Mouse (Mus musculus) embryo, embryonic 11.5 days (tissue): ENCODE measurements around the gene Mbnl2.

ENCODE experiments used
- DNase-seq: peaks from one replicate; pipeline ENCODE4 v3.0.0-alpha.2; 2012; ENCODE audit warnings: low read depth, low spot score

The Mbnl2 gene

DNA sequence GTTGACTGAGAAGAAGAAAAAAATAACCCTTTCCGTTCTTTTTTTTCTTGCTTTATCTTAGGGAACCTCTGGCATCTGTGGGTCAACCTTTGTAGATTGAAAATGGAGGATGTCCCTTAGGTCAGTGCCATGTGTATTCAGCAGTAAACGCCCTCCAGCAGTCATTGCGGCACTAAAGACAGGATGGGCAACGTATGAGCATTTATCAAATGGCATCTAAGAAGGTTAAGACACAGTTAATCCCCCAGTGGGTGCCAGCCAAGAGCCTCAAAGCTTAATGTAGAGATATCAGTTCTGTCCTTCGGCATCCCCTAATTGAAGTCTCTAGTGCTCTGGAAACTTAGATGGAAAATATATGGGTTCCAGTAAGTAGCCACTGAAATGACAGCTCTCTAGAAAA lies 723 bp upstream of the Mbnl2 start:
- no peak for DNase-seq

- no peak for DNase-seq
Observed at GRCm38 (mm10) chr14:120276343-120277080, 1.0 kb downstream of the Mbnl2 start.

DNA sequence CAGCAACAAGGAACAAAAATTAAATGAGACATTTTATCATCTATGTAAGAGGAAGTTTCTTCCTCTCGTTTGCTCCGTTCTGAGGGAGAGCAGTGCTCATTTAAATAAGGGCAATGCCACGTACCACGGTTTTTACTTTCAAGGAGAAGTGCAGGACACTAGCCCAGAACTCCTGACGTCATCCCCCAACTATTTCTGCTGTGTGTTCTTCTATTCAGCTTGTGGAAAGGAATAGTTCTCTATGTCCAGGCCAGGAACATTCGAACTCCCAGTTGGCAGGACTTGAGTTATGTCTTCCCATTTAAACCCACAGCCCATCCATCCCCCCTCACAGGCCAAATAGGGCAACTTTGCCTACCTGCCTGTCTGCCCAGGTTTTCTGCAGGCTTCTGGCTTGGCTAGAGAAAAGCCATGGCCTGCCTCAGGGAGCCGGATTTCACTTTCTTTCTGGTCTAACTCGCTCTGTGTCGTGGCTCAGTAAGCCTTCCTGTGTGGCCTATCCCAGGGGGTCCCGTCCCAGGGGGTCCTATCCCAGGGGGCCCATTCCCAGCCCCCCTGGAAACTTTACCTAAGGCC lies 1.7 kb downstream of the Mbnl2 start:
- peak; percentile 56 for DNase-seq

DNA sequence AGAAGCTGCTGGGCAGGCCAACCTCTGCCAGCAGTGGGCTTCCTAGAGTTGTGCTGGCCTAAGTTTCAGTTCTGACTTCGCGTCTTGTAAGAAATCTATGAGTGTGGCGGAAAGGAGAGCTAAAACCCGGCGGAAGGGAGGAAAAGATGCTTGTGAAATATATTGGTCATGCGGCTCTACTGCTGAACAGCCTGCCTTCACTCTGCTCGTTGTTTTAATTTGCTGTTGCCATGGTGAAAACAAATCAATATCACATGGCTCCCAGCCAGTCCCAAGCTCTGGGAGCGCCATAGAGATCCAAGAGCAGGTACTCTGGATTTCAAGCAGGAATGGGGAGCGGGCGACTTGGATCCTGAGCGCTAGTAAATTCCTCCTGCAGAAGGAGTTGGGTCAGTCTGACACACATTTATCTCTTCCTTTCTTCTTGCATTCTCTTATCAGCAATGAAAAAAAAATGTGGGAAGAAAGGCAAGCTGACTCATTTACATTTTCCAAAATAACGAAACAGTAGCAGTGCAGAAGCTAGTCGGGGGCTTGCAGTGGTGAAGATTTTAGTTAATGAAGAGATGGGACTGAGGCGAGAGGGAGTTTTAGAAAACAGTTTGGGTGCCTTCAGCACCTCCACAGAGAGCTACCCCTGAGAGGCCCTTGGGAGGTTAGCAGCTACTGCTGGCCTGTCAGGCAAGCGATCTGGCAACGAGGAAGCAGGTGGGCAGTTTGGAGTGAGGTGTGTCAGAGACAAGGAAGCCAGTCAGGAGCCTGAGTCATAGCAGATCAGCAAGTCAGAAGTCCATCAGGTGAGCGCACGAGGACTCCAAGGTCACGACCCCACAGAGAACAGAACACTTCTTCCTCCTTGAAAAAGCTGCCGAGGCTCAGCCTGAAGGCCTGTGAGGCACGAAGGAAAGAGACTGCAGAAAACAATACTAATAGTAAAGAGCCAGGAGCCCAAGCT lies 3.1 kb downstream of the Mbnl2 start:
- DNase-seq = no peak

DNA sequence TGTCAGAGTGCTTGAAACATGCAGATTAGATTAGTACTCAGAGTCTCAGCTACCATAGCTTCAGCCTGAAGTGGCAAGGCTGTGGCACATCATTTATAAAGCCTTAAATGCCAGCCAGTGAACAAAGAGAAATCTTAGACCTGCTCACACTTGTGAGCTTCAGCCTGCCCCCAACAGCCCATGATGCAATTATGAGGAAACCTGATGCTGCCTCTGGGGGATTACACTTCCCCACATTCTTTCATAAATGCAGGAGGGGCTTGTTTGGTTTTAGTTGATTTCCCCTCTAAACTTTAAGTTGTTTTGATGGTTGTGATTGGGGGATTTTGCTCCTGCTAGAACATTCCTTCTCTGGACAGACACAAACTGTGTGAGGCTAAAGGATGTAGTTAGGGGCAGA lies 4.7 kb downstream of the Mbnl2 start:
- DNase-seq = no peak

DNA sequence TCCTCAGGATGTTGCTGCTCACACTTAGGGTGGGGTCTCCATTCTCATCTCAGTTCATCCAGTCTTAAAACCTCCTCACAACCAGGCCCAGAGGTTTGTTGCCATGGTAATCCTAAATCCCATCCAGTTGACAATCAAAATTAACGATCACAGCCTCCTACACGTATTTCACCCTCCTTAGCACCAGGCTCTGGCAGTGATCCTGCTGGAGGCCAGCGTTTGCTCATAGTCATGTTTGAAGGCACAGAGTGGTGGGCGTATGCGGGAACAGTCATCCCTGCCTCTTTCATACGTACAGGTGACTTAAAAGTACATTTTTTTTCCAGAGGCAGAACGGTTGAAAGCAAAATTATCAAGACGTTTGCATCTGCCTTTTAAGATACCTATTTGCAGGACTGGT lies 8.3 kb downstream of the Mbnl2 start:
- no peak for DNase-seq

GRCm38 (mm10) chr14:120284504-120284903 lies 9.0 kb downstream of the Mbnl2 start:
- DNase-seq = no peak

GRCm38 (mm10) chr14:120287121-120287986 lies 11.9 kb downstream of the Mbnl2 start:
- no peak for DNase-seq

DNA sequence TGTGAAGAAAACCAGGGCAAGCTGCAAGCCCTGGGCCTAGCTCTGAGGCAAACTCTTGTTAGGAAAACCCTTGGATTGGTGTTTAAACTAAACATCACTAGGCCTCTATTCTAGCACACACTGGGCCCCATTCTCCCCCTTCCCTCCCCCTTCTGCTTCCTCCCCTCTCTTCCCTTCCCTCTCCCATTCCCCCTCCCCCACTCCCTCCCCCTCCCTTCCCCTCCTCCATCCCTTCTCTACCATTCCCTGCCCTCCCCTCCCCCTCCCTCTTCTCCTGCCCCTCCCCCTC lies 12.5 kb downstream of the Mbnl2 start:
- DNase-seq = no peak

- no peak for DNase-seq
Observed at GRCm38 (mm10) chr14:120288378-120289002, 13.0 kb downstream of the Mbnl2 start.

- DNase-seq = no peak
Observed at GRCm38 (mm10) chr14:120289065-120289464, 13.6 kb downstream of the Mbnl2 start.

GRCm38 (mm10) chr14:120289528-120289927 lies 14.1 kb downstream of the Mbnl2 start:
- DNase-seq = no peak

- no peak for DNase-seq
Observed at GRCm38 (mm10) chr14:120291226-120291757, 15.8 kb downstream of the Mbnl2 start.

- DNase-seq = no peak
Observed at GRCm38 (mm10) chr14:120292133-120292532, 16.7 kb downstream of the Mbnl2 start.

DNA sequence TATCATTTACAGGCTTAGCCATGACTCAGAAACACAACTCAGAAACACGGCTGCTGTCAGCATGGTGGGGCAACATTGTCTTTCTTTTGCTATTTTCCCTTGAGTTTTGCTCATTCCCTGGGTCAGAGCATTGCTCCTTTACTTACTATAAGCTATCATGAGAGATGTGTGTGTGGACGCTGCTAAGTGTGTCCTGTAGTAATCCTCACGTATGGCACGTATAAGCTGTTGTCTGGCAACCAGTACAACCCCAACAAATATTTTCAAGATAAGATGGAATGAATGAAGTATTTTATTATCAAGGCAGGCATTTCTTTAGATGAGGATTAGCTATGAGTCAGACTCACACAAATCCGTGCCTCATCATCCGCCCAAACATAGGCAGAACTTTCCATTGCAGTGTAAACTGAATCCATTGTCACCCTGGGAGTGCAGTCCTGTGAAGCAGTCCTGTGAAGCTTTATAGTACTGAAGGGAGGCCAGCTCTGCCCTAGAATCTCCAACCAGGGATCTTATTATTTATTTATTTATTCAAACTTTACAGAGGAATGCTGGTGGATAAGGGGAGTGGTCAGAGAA lies 17.2 kb downstream of the Mbnl2 start:
- no peak for DNase-seq

GRCm38 (mm10) chr14:120294480-120294879 lies 19.0 kb downstream of the Mbnl2 start:
- DNase-seq = no peak

GRCm38 (mm10) chr14:120295355-120296220 lies 20.1 kb downstream of the Mbnl2 start:
- no peak for DNase-seq

- no peak for DNase-seq
Observed at GRCm38 (mm10) chr14:120296231-120297006, 20.9 kb downstream of the Mbnl2 start.
